Mouse (Mus musculus) ES-E14 (cell line): ENCODE measurements around the gene Prrg4.

Experiments
- CHD2 ChIP-seq: IDR thresholded peaks from 2 replicates; pipeline ENCODE4 v1.6.1; 2014; ENCODE audit warnings: mild to moderate bottlenecking, low read depth, low read length, inconsistent platforms
- HCFC1 ChIP-seq: IDR thresholded peaks from 2 replicates; pipeline ENCODE4 v1.6.1; 2012; ENCODE audit warnings: low read length, inconsistent platforms, borderline replicate concordance; ENCODE audit not compliant: insufficient read depth
- MAFK ChIP-seq: IDR thresholded peaks from 2 replicates; pipeline ENCODE4 v1.6.1; 2014; ENCODE audit warnings: mild to moderate bottlenecking, low read depth, low read length, inconsistent platforms; ENCODE audit not compliant: insufficient read depth
- ZC3H11A ChIP-seq: IDR thresholded peaks from 2 replicates; pipeline ENCODE4 v1.6.1; 2012; ENCODE audit warnings: low read depth, mild to moderate bottlenecking, inconsistent platforms, low read length, borderline replicate concordance
- ZNF384 ChIP-seq: IDR thresholded peaks from 2 replicates; pipeline ENCODE4 v1.6.1; 2012; ENCODE audit warnings: low read depth, low read length, inconsistent platforms

DNA sequence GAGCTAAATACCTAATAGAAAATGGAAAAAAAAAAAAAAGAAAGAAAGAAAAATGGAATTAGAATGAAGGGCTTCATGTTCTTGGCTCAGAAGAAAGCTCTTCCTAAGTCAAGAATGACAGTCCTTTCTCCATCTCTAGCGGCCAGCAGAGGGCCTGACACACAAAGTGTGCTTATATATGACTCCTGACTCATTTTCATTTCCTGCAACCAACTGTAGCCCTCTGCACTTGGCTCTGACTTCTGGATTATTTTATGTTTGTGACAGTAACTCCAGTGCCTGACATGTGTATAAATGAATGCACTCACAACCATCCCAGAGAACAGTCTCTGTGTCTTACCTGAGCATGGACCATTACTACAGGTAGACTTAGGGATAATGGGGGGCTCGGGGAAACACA lies 2.0 kb downstream of the Prrg4 start:
- TF ChIP-seq ZNF384, result no peak
- no peak for TF ChIP-seq MAFK
- no peak for TF ChIP-seq CHD2
- TF ChIP-seq HCFC1, result no peak
- no peak for TF ChIP-seq ZC3H11A
